Mouse (Mus musculus): Measurements from ENCODE around the gene Trnt1. TPM values are rescaled to one million over a fixed set of nuclear protein-coding genes. Genes with fewer than 3 reads are reported as not detected.

The Trnt1 gene
- polyA plus RNA-seq, 1 experiment from 2014 or later, result 38.0 TPM

DNA sequence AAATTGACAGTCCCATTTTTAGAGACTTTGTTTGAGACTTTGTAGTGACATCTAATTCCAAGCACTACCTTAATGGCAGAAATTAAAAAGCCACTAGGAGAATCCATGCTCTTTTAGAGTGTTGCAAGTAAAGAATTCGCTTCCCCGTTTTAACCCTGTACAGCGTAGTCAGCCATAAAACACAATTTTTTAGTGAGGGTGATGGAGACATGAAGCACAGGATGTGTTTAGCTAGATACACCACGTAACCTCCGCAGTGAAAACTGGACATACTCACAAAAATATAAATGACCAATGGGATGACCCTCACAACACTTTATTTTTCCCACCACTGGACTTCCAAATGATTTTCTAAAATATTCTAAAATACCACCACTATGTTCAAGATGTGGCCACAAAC is 21.7 kb upstream of the Trnt1 start:
- in situ Hi-C loops (cut with MboI; ENCODE audit: low pct_unique_long_range_greater_than_20kb), result no loop called here

DNA sequence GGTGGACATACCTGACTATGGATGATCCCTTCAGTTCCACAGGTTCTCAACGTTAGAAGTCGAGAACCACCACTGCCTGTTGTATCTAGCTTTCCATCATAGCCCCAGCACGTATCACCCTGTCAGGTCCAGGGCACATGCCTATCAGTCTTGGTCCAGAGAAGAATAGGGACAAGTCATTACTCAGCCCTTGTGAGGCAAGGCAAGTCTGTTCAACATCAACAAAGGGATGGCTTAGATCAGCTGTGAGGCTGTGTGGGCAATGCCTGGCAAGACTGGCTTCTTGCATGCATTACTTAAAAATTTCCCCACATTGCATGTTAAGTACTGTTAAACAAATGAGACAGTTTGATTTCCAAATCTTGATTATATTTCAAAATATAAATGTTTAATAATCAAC is 21.1 kb upstream of the Trnt1 start:
- CTCF ChIA-PET, result no interaction called here
- no peak for DNase-seq (ENCODE audit: low read depth, low spot score)
- in situ Hi-C loops (cut with MboI; ENCODE audit: low pct_unique_long_range_greater_than_20kb), result no loop called here

More for the DNA sequence above, 21.7 kb upstream of the Trnt1 start:
- CTCF ChIA-PET, result no interaction called here
- POLR2A ChIA-PET, result no interaction called here
- ATAC-seq, result no peak
- no peak for DNase-seq (ENCODE audit: low read depth, low spot score)
- no peak for TF ChIP-seq CTCF (IDR thresholded peaks at IDR 0.05)
- peaks cover 31% of the 10 kb centered on the region for H3K27me3 ChIP-seq

DNA sequence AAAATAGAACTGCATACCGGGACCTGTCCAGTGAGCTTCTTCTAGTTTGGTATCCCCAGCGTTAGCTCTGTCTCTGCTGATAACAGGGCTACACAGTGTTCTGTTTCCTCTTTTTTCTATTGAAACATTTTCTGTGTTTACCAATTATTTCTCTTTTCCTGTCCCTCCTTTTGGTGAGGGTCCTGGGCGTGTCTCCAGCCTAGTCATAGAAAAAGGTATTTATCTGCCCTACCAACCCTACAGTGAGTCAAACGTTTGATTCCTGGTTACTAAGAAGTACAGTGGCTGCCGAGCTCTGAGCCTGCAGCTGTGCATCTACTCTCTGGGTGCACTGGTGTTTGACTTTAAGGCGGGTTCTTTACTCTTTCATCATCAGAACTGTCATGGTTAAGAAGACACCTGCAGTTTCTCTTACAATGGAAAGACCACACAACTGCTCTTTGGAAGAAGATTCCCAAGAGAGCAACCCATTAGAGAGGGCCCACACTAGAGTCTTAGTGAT is 20.0 kb upstream of the Trnt1 start, which contains the start of gene Il5ra:
Il5ra (minus strand) TSS at position 151 of the 502 bp plus-strand sequence.
- in situ Hi-C loops (cut with MboI; ENCODE audit: low pct_unique_long_range_greater_than_20kb), result no loop called here
- ChIA-PET CTCF (no interaction called here), POLR2A (no interaction called here)
- DNase-seq (ENCODE audit: low read depth, low spot score) (no peak), ATAC-seq (no peak)
- no peak for TF ChIP-seq CTCF (IDR thresholded peaks at IDR 0.05)
- peaks cover 24% of the 10 kb centered on the region for H3K27me3 ChIP-seq

More for the DNA sequence above, 21.1 kb upstream of the Trnt1 start:
- H3K27me3 ChIP-seq, result peaks cover 27% of the 10 kb centered on the region
- TF ChIP-seq CTCF (IDR thresholded peaks at IDR 0.05), result no peak
- POLR2A ChIA-PET, result no interaction called here
- no peak for ATAC-seq

DNA sequence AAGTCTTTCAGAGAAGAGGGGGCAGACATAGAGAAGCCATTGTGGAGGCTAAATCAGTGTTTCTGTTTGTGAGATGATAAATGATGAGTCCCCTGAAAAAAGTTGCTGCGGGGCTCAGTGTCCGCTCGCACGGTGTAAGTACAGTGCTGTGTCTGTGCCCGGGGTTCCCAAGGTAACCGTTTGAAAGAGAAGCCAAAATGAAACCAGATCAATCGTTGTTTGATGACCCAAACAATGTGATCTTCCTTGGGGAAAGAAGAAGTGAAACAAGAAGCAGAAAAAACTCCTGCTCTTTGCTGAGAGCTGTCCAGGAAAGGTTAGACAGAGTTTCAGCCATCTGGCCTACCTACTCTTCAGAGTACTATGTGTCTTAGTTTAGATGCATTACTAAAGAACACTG is 18.6 kb upstream of the Trnt1 start:
- peaks cover 23% of the 10 kb centered on the region for H3K27me3 ChIP-seq
- no peak for TF ChIP-seq CTCF (IDR thresholded peaks at IDR 0.05)
- ATAC-seq (no peak), DNase-seq (ENCODE audit: low read depth, low spot score) (no peak)
- POLR2A ChIA-PET, result no interaction called here
- CTCF ChIA-PET, result no interaction called here
- in situ Hi-C loops (cut with MboI; ENCODE audit: low pct_unique_long_range_greater_than_20kb), result no loop called here

DNA sequence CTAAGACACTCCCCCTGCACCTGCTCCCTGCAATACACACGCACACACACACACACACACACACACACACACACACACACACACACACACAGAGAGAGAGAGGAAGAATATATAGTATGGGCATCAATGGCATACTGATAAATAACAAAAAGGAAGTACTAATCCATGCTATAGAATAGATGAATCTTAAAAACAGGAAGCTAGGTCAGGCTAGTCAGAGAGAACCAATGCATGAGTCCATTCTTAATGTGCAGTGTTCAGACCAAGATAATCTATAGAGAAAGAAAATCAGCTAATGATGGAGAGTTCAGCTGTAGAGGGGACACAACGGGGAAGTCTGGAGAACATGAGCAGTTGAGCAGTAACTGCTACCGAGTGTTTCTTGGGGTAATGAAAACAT is 10.6 kb upstream of the Trnt1 start:
- TF ChIP-seq CTCF (IDR thresholded peaks at IDR 0.05), result no peak
- DNase-seq (ENCODE audit: low read depth, low spot score) (no peak), ATAC-seq (no peak)
- CTCF ChIA-PET, result no interaction called here
- POLR2A ChIA-PET, result no interaction called here
- peaks cover 10% of the 10 kb centered on the region for H3K27me3 ChIP-seq
- in situ Hi-C loops (cut with MboI; ENCODE audit: low pct_unique_long_range_greater_than_20kb), result no loop called here

DNA sequence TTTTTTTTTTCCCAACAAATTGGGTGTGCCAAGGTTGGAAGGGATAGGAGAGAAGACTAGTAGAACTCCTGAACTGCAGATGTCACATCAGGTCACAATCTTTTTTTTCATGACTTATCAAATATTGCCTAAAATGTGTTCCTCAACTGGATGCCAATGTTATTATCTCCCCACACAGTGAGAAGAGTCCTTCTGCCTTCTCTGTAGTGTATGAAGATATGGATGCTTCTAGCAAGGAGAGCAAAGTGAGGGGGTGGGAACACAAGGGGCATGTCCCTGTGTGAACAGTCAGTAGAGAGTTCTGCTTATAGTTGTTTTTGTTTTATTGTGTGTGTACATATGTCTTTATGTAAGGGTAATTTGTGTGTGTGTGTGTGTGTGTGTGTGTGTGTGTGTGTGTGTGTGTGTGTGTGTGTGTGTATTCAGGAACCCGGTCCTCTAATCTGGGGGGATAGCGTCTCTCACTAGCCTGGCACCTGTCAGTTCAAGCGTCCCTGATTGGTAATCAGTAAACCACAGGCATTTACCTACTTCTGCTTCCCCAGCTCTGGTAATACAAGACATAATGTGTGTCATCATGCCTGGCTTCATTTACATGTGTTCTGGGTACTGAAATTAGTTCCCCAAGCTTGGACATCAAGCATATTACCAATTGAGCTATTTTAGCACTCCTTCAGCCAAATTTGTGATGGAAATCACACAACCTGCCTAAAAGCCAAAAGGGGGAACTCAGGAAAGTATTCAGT is 8.3 kb upstream of the Trnt1 start:
- ChIA-PET POLR2A (no interaction called here), CTCF (no interaction called here)
- DNase-seq (ENCODE audit: low read depth, low spot score) (no peak), ATAC-seq (no peak)
- H3K27me3 ChIP-seq, result peaks cover 17% of the 10 kb centered on the region
- TF ChIP-seq CTCF (IDR thresholded peaks at IDR 0.05), result no peak
- in situ Hi-C loops (cut with MboI; ENCODE audit: low pct_unique_long_range_greater_than_20kb), result no loop called here

DNA sequence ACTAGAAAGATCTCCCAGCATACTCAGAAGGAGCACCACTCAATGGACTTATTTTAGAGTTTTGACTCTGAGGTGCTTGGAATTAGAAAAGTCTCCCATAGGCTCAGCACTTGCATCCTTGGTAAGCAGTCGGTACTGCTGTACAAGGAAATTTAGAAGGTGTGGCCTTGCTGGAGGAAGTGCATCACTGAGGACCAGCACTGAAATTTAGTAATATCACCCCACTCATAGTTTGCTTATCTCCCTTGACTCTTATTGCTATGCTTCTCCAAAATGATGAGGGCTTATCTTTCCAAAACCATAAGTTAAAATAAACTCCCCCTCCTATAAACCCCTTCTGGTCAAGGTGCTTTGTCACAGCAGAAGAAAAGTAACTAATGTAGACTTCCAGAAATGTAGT is 7.4 kb upstream of the Trnt1 start:
- H3K27me3 ChIP-seq, result peaks cover 17% of the 10 kb centered on the region
- ATAC-seq (no peak), DNase-seq (ENCODE audit: low read depth, low spot score) (no peak)
- POLR2A ChIA-PET, result no interaction called here
- TF ChIP-seq CTCF (IDR thresholded peaks at IDR 0.05), result no peak
- CTCF ChIA-PET, result no interaction called here
- in situ Hi-C loops (cut with MboI; ENCODE audit: low pct_unique_long_range_greater_than_20kb), result no loop called here

DNA sequence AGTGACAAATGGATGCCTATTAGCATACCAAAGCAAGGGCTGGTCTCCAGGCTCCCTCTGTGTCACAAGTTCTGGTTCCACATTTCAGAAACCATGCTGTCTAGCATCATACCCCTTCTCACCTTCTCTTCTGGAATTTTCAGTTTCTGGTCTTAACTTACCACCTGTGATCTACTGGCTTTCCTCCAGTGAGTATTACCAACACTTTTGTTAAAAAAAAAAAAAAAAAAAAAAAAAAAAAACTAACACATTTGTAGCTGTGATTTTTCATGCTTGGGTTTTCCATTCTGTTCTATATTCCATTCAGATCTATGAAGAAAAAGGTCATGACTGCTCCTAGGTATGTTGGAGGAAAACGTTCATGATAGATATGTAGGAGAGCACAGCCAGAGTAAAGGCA is 3.0 kb upstream of the Trnt1 start:
- in situ Hi-C loops (cut with MboI; ENCODE audit: low pct_unique_long_range_greater_than_20kb), result no loop called here
- peaks cover 6% of the 10 kb centered on the region for H3K27me3 ChIP-seq
- ATAC-seq (no peak), DNase-seq (ENCODE audit: low read depth, low spot score) (no peak)
- no peak for TF ChIP-seq CTCF (IDR thresholded peaks at IDR 0.05)
- ChIA-PET POLR2A (no interaction called here), CTCF (no interaction called here)

DNA sequence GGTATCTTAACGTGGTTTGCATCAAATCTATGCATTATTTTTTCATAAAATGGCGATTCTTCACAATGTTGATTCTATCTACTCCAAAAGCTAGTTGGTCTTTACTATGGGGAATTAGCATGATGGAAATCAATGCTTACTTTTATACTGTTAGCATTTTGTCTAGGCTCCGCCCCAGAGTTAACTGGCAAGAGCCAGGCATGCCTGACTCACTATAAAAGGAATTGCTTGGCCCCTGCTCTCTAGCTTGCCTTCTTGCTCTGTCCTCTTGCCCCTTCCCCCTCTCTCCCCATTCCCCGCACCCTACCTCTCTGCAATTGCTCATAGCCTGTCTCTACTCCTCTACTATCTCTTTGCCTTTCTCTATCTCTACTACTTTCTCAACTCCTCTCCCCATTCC is 2.1 kb upstream of the Trnt1 start:
- no peak for ATAC-seq
- no peak for DNase-seq (ENCODE audit: low read depth, low spot score)
- POLR2A ChIA-PET, result no interaction called here
- peaks cover 6% of the 10 kb centered on the region for H3K27me3 ChIP-seq
- CTCF ChIA-PET, result no interaction called here
- no peak for TF ChIP-seq CTCF (IDR thresholded peaks at IDR 0.05)
- in situ Hi-C loops (cut with MboI; ENCODE audit: low pct_unique_long_range_greater_than_20kb), result no loop called here

DNA sequence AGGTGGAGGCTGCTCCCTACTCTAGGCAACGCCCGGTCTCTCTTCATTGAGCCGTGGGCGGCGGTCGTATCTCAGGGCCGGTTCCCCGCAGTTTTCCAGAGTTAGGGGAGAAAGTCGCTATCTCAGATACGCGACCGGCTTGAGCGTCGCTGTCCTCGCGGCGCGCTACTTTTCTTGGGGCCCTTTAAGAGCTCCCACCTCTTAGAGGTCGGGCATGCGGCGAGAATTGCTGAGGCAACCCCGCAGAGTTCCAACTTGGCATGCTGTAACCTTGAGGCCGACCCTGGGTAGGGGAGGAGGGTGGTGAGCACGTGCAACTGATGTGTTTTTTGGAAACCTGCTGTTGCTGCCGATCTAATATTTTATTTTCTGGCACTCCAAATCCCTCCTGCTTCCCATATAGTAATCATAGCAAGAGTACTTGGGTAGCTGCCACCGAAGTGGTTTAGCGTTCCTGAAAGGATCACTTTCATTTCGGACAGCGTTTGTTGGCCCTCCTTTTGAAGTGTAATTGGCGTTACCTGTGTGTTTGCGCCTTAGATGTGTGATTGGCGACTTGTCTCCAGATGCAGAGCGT is 458 bp downstream of the Trnt1 start:
- in situ Hi-C loops (cut with MboI; ENCODE audit: low pct_unique_long_range_greater_than_20kb), result no loop called here
- DNase-seq (ENCODE audit: low read depth, low spot score), result no peak
- ChIA-PET POLR2A (interaction anchor here (1.8 kb wide), 1 partner anchor 10 kb away, joined by 5 read pairs; no protein-coding TSS in a partner anchor), CTCF (no interaction called here)
- TF ChIP-seq CTCF (IDR thresholded peaks at IDR 0.05), result no peak
- no peaks in the 10 kb centered on the region for H3K27me3 ChIP-seq
- peak; percentile 75 for ATAC-seq

DNA sequence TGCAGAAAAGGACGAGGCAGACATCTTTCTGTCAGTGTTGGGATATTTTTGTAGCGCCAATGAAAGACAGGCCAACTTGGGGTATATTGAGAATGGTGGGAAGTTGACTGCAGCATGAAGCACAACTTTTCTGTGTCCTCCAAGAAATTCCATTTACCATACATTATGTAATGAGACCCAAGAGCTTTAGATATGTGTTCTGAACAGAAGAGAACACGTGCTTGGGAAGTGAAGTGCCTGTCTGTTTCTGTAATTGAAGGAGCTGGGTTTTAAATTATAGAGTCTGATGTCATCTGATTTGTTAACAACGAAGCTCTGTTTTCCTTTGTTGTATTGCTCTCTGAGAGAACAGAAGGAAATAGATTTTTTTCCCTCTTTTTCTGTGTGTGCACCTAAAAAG is 1.1 kb downstream of the Trnt1 start:
- CTCF ChIA-PET, result interaction anchor here (0.7 kb wide), 1 partner anchor 103 kb away, joined by 3 read pairs; no protein-coding TSS in a partner anchor
- ATAC-seq, result no peak
- no peaks in the 10 kb centered on the region for H3K27me3 ChIP-seq
- no peak for DNase-seq (ENCODE audit: low read depth, low spot score)
- no peak for TF ChIP-seq CTCF (IDR thresholded peaks at IDR 0.05)
- in situ Hi-C loops (cut with MboI; ENCODE audit: low pct_unique_long_range_greater_than_20kb), result no loop called here
- POLR2A ChIA-PET, result interaction anchor here (1.8 kb wide), 1 partner anchor 10 kb away, joined by 5 read pairs; no protein-coding TSS in a partner anchor

All from Patski (cell line).